Mouse (Mus musculus) liver, embryonic 14.5 days (tissue): ENCODE data around the gene Arhgap21. TPM values are rescaled to one million over a fixed set of nuclear protein-coding genes. Genes with fewer than 3 reads are reported as not detected.

Experiments used
- ATAC-seq: fragments of 200-750 bp; cut with Nextera tagmentation; 2 replicates; pipeline ENCODE4 v1.8.0; 2017; ENCODE audit warnings: moderate number of reproducible peaks, mild to moderate bottlenecking, moderate library complexity; ENCODE audit not compliant: insufficient read depth
- DNase-seq, 3 experiments: peaks; one replicate each; pipeline ENCODE4 v3.0.0-alpha.2; 2012 to 2013; ENCODE audit warnings: low read depth in 3 of 3, low spot score in 3 of 3
- H3K27ac ChIP-seq: fragments of 300-500 bp; sonication (generic); 2 replicates; pipeline ENCODE4 v1.5.1; 2014; ENCODE audit warnings: moderate library complexity, mild to moderate bottlenecking, control low read depth, inconsistent platforms
- H3K27me3 ChIP-seq: fragments of 300-500 bp; sonication (generic); 2 replicates; pipeline ENCODE4 v1.6.1; 2014; ENCODE audit warnings: mild to moderate bottlenecking, low read length, moderate library complexity; ENCODE audit not compliant: control insufficient read depth, insufficient read depth
- H3K36me3 ChIP-seq: fragments of 300-500 bp; sonication (generic); replicated peaks from 2 replicates; pipeline ENCODE4 v1.6.1; 2014; ENCODE audit warnings: low read depth; ENCODE audit not compliant: control insufficient read depth, insufficient read depth
- H3K4me1 ChIP-seq, 2 experiments: fragments of 200-500 bp in 1 of 2; fragments of 300-500 bp in 1 of 2; sonication (generic) in 1 of 2; replicated peaks; 2 replicates each; pipeline ENCODE4 v1.6.1; 2012 to 2014; ENCODE audit warnings: antibody characterized with exemption in 1 of 2, inconsistent platforms in 1 of 2, low read length in 1 of 2; ENCODE audit not compliant: control insufficient read depth in 2 of 2, insufficient read depth in 2 of 2
- H3K4me2 ChIP-seq: fragments of 300-500 bp; sonication (generic); 2 replicates; pipeline ENCODE4 v1.6.1; 2014; ENCODE audit warnings: low read depth, mild to moderate bottlenecking, control low read depth, moderate library complexity
- H3K4me3 ChIP-seq, 2 experiments: fragments of 200-500 bp in 1 of 2; fragments of 300-500 bp in 1 of 2; sonication (generic) in 1 of 2; 2 replicates each; pipeline ENCODE4 v1.5.1; 2012 to 2014; ENCODE audit warnings: low read depth in 2 of 2, low read length in 2 of 2, mild to moderate bottlenecking in 2 of 2, control low read depth in 1 of 2, inconsistent platforms in 1 of 2, moderate library complexity in 1 of 2; ENCODE audit not compliant: insufficient read depth in 1 of 2
- H3K9ac ChIP-seq: fragments of 300-500 bp; sonication (generic); replicated peaks from 2 replicates; pipeline ENCODE4 v1.6.1; 2014; ENCODE audit warnings: mild to moderate bottlenecking, control low read depth, moderate library complexity
- H3K9me3 ChIP-seq: fragments of 300-500 bp; sonication (generic); 2 replicates; pipeline ENCODE4 v1.6.1; 2016; ENCODE audit warnings: low read length, mixed read lengths; ENCODE audit not compliant: control insufficient read depth
- CTCF ChIP-seq: IDR thresholded peaks from 2 replicates; pipeline ENCODE4 v1.5.1; 2016; ENCODE audit warnings: antibody characterized with exemption, low read depth, control low read depth
- EP300 ChIP-seq: IDR thresholded peaks from 2 replicates; pipeline ENCODE4 v1.6.1; 2016; ENCODE audit warnings: antibody characterized with exemption, low read depth
- WGBS: fragments of 180-500 bp; shearing (Covaris S2); extraction: QIAGEN DNeasy Blood & Tissue Kit; methylation state at CpG from one replicate; pipeline ENCODE4 v1.1.7; 2014; ENCODE audit not compliant: insufficient replicate concordance; 5-methylcytosine and 5-hydroxymethylcytosine counted together
- polyA plus RNA-seq, 2 experiments: library from polyadenylated mRNA; depleted of rRNA in 1 of 2; stranded (reverse) in 1 of 2; unstranded in 1 of 2; fragments of >200 nt; fragmentation: Nextera tagmentation in 1 of 2; extraction: Ambion mirVana in 1 of 2; gene quantifications; 2 replicates each; pipeline versions ENCODE4 v1.2.1 to v1.2.3; 2012 to 2014

Gene Arhgap21
- polyA plus RNA-seq, 2 experiments = 8.4 to 10.9 TPM

- 85% methylated on average over 2 of the region's 2 CpGs for WGBS
- no peak overlapping the region for H3K9ac ChIP-seq
- H3K9me3 ChIP-seq = no peaks in the 10 kb centered on the region
- H3K4me3 ChIP-seq = no peak overlapping the region
- no peak for DNase-seq
- no peaks in the 10 kb centered on the region for H3K36me3 ChIP-seq
- ATAC-seq = no peak
- no peak overlapping the region for H3K4me2 ChIP-seq
- H3K27ac ChIP-seq = no peak overlapping the region
- H3K4me1 ChIP-seq = no peaks in the 10 kb centered on the region
- no peak for TF ChIP-seq CTCF
- no peak for TF ChIP-seq EP300
- no peaks in the 10 kb centered on the region for H3K27me3 ChIP-seq
These were observed 47.1 kb downstream of the Arhgap21 start for GRCm38 (mm10) chr2:20921558-20921957.

- Histone ChIP-seq H3K4me2 (no peak overlapping the region), H3K9me3 (no peaks in the 10 kb centered on the region), H3K4me3 (no peak overlapping the region), H3K36me3 (no peaks in the 10 kb centered on the region), H3K27me3 (no peaks in the 10 kb centered on the region), H3K9ac (no peak overlapping the region), H3K27ac (no peak overlapping the region), H3K4me1 (no peaks in the 10 kb centered on the region)
- 56% methylated on average over 1 of the region's 1 CpGs for WGBS
- DNase-seq (no peak), ATAC-seq (no peak)
- TF ChIP-seq EP300 = no peak
- no peak for TF ChIP-seq CTCF
These were observed 47.7 kb downstream of the Arhgap21 start for GRCm38 (mm10) chr2:20921021-20921420.

GRCm38 (mm10) chr2:20914531-20915320 lies 54.0 kb downstream of the Arhgap21 start:
- 92% methylated on average over 10 of the region's 10 CpGs for WGBS

GRCm38 (mm10) chr2:20913019-20913415 lies 55.7 kb downstream of the Arhgap21 start:
- H3K27ac ChIP-seq = no peak overlapping the region
- no peak overlapping the region for H3K9ac ChIP-seq
- TF ChIP-seq EP300 (no peak), CTCF (no peak)
- H3K9me3 ChIP-seq = no peaks in the 10 kb centered on the region
- 89% methylated on average over 1 of the region's 1 CpGs for WGBS
- peaks cover 8% of the 10 kb centered on the region for H3K36me3 ChIP-seq
- ATAC-seq (no peak), DNase-seq (no peak)
- no peak overlapping the region for H3K4me3 ChIP-seq
- no peaks in the 10 kb centered on the region for H3K27me3 ChIP-seq
- peaks cover 0 to 2% of the 10 kb centered on the region in 2 experiments; a peak in 1 of 4 replicates for H3K4me1 ChIP-seq
- H3K4me2 ChIP-seq = no peak overlapping the region

More at GRCm38 (mm10) chr2:20914531-20915320, 54.0 kb downstream of the Arhgap21 start:
- no peak for ATAC-seq
- Histone ChIP-seq H3K36me3 (peaks cover 8% of the 10 kb centered on the region; the same call in 1 of the 2 replicates), H3K27ac (no peak overlapping the region), H3K4me3 (no peak overlapping the region), H3K4me1 (no peaks in the 10 kb centered on the region; a peak in 1 of 4 replicates), H3K27me3 (no peaks in the 10 kb centered on the region), H3K4me2 (no peak overlapping the region), H3K9me3 (no peaks in the 10 kb centered on the region), H3K9ac (no peak overlapping the region)
- DNase-seq = no peak
- TF ChIP-seq EP300 (no peak), CTCF (no peak)

- no peak overlapping the region for H3K9ac ChIP-seq
- DNase-seq (no peak), ATAC-seq (no peak)
- no peak overlapping the region for H3K27ac ChIP-seq
- H3K9me3 ChIP-seq = no peaks in the 10 kb centered on the region
- peaks cover 0 to 2% of the 10 kb centered on the region in 2 experiments; a peak in 1 of 4 replicates for H3K4me1 ChIP-seq
- H3K27me3 ChIP-seq = no peaks in the 10 kb centered on the region
- peaks cover 8% of the 10 kb centered on the region for H3K36me3 ChIP-seq
- 84% methylated on average over 11 of the region's 11 CpGs for WGBS
- H3K4me2 ChIP-seq = no peak overlapping the region
- no peak overlapping the region for H3K4me3 ChIP-seq
- TF ChIP-seq CTCF (no peak), EP300 (no peak)
These were observed 56.2 kb downstream of the Arhgap21 start for GRCm38 (mm10) chr2:20912348-20913018.
